Mouse (Mus musculus) MEL (cell line): Measurements from ENCODE around the gene Inpp5d.

Experiments used
- CTCF ChIP-seq, 3 experiments: IDR thresholded peaks in 2 of 3; conservative IDR thresholded peaks in 1 of 3; 2 replicates each; pipeline ENCODE4 v1.5.1; 2011 to 2012; ENCODE audit warnings: low read length in 3 of 3, low read depth in 2 of 3, mild to moderate bottlenecking in 2 of 3, improper control_type of control experiment in 1 of 3, inconsistent platforms in 1 of 3, mixed read lengths in 1 of 3, moderate library complexity in 1 of 3; ENCODE audit not compliant: control insufficient read depth in 1 of 3, insufficient read depth in 1 of 3, poor library complexity in 1 of 3, severe bottlenecking in 1 of 3
- EP300 ChIP-seq, 2 experiments: IDR thresholded peaks; 2 replicates each; pipeline ENCODE4 v1.6.1; 2011; ENCODE audit warnings: improper control_type of control experiment in 2 of 2, low read length in 2 of 2, low read depth in 1 of 2, mild to moderate bottlenecking in 1 of 2
- GABPA ChIP-seq: IDR thresholded peaks from 2 replicates; pipeline ENCODE4 v1.6.1; 2012; ENCODE audit warnings: low read depth, mild to moderate bottlenecking, inconsistent platforms, low read length, improper control_type of control experiment, moderate library complexity
- GATA1 ChIP-seq: IDR thresholded peaks from 2 replicates; pipeline ENCODE4 v1.6.1; 2011; ENCODE audit warnings: low read depth, low read length, improper control_type of control experiment
- HCFC1 ChIP-seq: IDR thresholded peaks from 2 replicates; pipeline ENCODE4 v1.6.1; 2012; ENCODE audit warnings: low read depth, mild to moderate bottlenecking, inconsistent platforms, low read length, improper control_type of control experiment, moderate library complexity
- MAFK ChIP-seq: IDR thresholded peaks from 2 replicates; pipeline ENCODE4 v1.6.1; 2011; ENCODE audit warnings: low read depth, mild to moderate bottlenecking, low read length, improper control_type of control experiment, borderline replicate concordance
- POLR2A ChIP-seq, 2 experiments: IDR thresholded peaks; 2 replicates each; pipeline ENCODE4 v1.6.1; 2011 to 2012; ENCODE audit warnings: low read length in 2 of 2, mild to moderate bottlenecking in 2 of 2, control low read depth in 1 of 2, improper control_type of control experiment in 1 of 2, low read depth in 1 of 2, moderate library complexity in 1 of 2; ENCODE audit not compliant: control insufficient read depth in 1 of 2, insufficient read depth in 1 of 2, poor library complexity in 1 of 2
- POLR2AphosphoS2 ChIP-seq: IDR thresholded peaks from 2 replicates; pipeline ENCODE4 v1.6.1; 2011; ENCODE audit warnings: low read length, improper control_type of control experiment
- POLR2AphosphoS5 ChIP-seq: IDR thresholded peaks from 2 replicates; pipeline ENCODE4 v1.6.1; 2012; ENCODE audit warnings: low read depth, borderline replicate concordance, mild to moderate bottlenecking, inconsistent platforms, low read length, moderate library complexity, mixed read lengths
- TBP ChIP-seq: IDR thresholded peaks from 2 replicates; pipeline ENCODE4 v1.8.0; 2011; ENCODE audit warnings: low read depth, low read length, improper control_type of control experiment
- TCF12 ChIP-seq: IDR thresholded peaks from 2 replicates; pipeline ENCODE4 v1.6.1; 2014; ENCODE audit warnings: low read depth, mild to moderate bottlenecking, inconsistent platforms, low read length, improper control_type of control experiment, moderate library complexity
- UBTF ChIP-seq: IDR thresholded peaks from 2 replicates; pipeline ENCODE4 v1.6.1; 2012; ENCODE audit warnings: low read depth, mild to moderate bottlenecking, inconsistent platforms, low read length, improper control_type of control experiment, moderate library complexity, borderline replicate concordance; ENCODE audit not compliant: insufficient read depth
- USF1 ChIP-seq: IDR thresholded peaks from 2 replicates; pipeline ENCODE4 v1.6.1; 2014; ENCODE audit warnings: low read depth, mild to moderate bottlenecking, inconsistent platforms, low read length, improper control_type of control experiment, moderate library complexity

GRCm38 (mm10) chr1:87709661-87710270 is 89.7 kb downstream of the Inpp5d start:
- TF ChIP-seq CTCF (IDR thresholded peaks at IDR 0.05 in 2 of 3, conservative IDR thresholded peaks at IDR 0.05 in 1 of 3; ENCODE audit: control insufficient read depth in 1 of 3, insufficient read depth in 1 of 3, low read depth in 2 of 3, low read length in 3 of 3, poor library complexity in 1 of 3, severe bottlenecking in 1 of 3), result no peak
- no peak for TF ChIP-seq EP300 (IDR thresholded peaks at IDR 0.05; ENCODE audit: low read depth in 1 of 2, low read length in 2 of 2)
- no peak for TF ChIP-seq TCF12
- TF ChIP-seq USF1, result no peak
- TF ChIP-seq POLR2AphosphoS5, result no peak
- no peak for TF ChIP-seq POLR2AphosphoS2
- no peak for TF ChIP-seq POLR2A (IDR thresholded peaks at IDR 0.05; ENCODE audit: control insufficient read depth in 1 of 2, insufficient read depth in 1 of 2, low read depth in 1 of 2, low read length in 2 of 2, poor library complexity in 1 of 2)
- TF ChIP-seq GATA1, result no peak
- no peak for TF ChIP-seq TBP
- no peak for TF ChIP-seq HCFC1
- TF ChIP-seq GABPA, result no peak
- TF ChIP-seq MAFK, result no peak
- TF ChIP-seq UBTF, result no peak
